Mouse (Mus musculus) CH12.LX (cell line): ENCODE data around the gene Col23a1.

Source experiments
- CTCF ChIP-seq, 2 experiments: IDR thresholded peaks in 1 of 2; conservative IDR thresholded peaks in 1 of 2; 2 replicates each; pipeline ENCODE4 v1.5.1; 2011 to 2012; ENCODE audit warnings: low read depth in 2 of 2, low read length in 2 of 2, improper control_type of control experiment in 1 of 2, inconsistent platforms in 1 of 2, mild to moderate bottlenecking in 1 of 2, moderate library complexity in 1 of 2
- POLR2A ChIP-seq: IDR thresholded peaks from 2 replicates; pipeline ENCODE4 v1.6.1; 2011; ENCODE audit warnings: low read depth, mild to moderate bottlenecking, improper control_type of control experiment, low read length

DNA sequence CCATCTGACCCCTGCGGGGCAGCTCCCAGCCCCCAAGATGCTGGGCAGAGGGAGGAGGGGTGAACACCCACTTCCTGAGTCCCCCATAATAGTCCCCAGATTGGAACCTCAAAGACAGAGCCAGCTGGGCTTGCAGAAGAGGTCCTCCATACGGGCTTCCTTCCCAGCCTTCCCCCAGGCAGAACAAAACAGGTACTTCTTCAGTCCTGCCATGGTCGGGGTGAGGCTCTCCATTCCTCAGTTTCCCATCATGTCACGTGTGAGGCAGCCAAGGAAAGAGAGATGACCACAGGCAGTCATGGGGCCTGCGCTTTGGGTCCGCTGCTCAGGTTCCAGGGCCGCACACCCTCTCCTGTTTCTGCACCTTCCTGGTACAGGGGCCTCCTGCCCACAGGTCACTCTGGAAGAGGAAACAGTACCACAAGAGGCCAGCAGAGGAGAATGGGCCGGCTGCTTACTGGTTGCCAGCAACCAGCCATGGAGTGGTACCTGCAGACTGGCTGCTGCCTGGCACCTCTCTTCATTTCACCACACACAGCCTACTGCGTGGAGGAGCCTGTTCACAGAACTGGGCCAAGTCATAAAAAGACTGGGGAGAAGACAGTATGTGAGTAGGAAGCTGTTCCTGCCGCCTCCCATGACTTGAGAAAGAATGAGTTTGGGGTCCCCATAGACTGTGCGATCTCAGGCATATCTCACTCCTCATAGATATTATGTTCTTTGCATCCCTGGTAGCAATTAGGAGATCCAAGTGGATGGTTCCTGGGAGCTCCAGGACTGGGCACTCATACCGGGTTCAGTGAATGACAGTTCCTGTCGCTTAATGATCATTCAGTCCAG lies 249.4 kb downstream of the Col23a1 start:
- no peak for TF ChIP-seq CTCF (conservative IDR thresholded peaks at IDR 0.05 in 1 of 2, IDR thresholded peaks at IDR 0.05 in 1 of 2; ENCODE audit: low read depth in 2 of 2, low read length in 2 of 2)
- no peak for TF ChIP-seq POLR2A
